Mouse (Mus musculus): ENCODE data around the gene Cd19. TPM values are rescaled to one million over a fixed set of nuclear protein-coding genes. Genes with fewer than 3 reads are reported as not detected.

Gene Cd19
- polyA plus RNA-seq, 2 experiments: 0.30 to 0.34 TPM

- Histone ChIP-seq H3K4me2 (ENCODE audit: low read depth) (no peak overlapping the region), H3K4me1 (replicated peaks; ENCODE audit: control insufficient read depth in 2 of 2, insufficient read depth in 2 of 2, low read length in 1 of 2) (no peaks in the 10 kb centered on the region), H3K27ac (no peak overlapping the region), H3K27me3 (ENCODE audit: control insufficient read depth, insufficient read depth, low read length) (no peaks in the 10 kb centered on the region), H3K9me3 (ENCODE audit: control insufficient read depth, low read length) (no peaks in the 10 kb centered on the region), H3K4me3 (ENCODE audit: insufficient read depth in 1 of 2, low read depth in 2 of 2, low read length in 2 of 2) (no peak overlapping the region), H3K9ac (replicated peaks) (no peak overlapping the region), H3K36me3 (replicated peaks; ENCODE audit: control insufficient read depth, insufficient read depth, low read depth) (no peaks in the 10 kb centered on the region)
- WGBS (ENCODE audit: insufficient replicate concordance): 77% methylated on average over 19 of the region's 19 CpGs
- ATAC-seq (ENCODE audit: insufficient read depth) (no peak), DNase-seq (ENCODE audit: low read depth in 3 of 3, low spot score in 3 of 3) (no peak)
- TF ChIP-seq EP300 (IDR thresholded peaks at IDR 0.05; ENCODE audit: low read depth) (no peak), CTCF (IDR thresholded peaks at IDR 0.05; ENCODE audit: low read depth) (no peak)
Measured at GRCm38 (mm10) chr7:126448481-126448880, 33.8 kb upstream of the Cd19 start.

DNA sequence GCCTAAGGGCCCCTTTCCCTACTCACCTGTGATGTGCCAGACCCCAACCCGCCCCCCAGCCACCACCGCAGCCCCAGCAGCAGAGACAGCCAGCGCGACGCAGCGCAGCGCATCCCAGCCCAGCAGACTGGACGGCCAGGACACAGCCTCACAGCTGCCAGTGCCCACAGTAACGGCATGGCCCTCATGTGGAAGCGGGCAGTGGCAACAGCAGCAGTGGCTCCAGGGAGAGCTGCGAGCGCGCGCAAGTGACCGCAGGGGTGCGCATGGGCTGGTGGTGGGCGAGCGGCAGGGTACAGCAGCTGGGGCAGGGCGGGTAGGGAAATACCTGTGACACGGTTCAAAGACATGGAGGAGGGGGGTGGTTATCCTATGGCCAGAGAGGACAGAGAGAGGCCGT is 31.5 kb upstream of the Cd19 start:
- no peaks in the 10 kb centered on the region for H3K36me3 ChIP-seq (replicated peaks; ENCODE audit: control insufficient read depth, insufficient read depth, low read depth)
- DNase-seq (ENCODE audit: low read depth in 3 of 3, low spot score in 3 of 3) (no peak), ATAC-seq (ENCODE audit: insufficient read depth) (no peak)
- no peaks in the 10 kb centered on the region for H3K4me1 ChIP-seq (replicated peaks; ENCODE audit: control insufficient read depth in 2 of 2, insufficient read depth in 2 of 2, low read length in 1 of 2)
- 87% methylated on average over 21 of the region's 21 CpGs for whole genome bisulfite sequencing (ENCODE audit: insufficient replicate concordance)
- H3K27me3 ChIP-seq (ENCODE audit: control insufficient read depth, insufficient read depth, low read length): no peaks in the 10 kb centered on the region
- H3K4me2 ChIP-seq (ENCODE audit: low read depth): no peak overlapping the region
- no peak overlapping the region for H3K9ac ChIP-seq (replicated peaks)
- TF ChIP-seq CTCF (IDR thresholded peaks at IDR 0.05; ENCODE audit: low read depth) (no peak), EP300 (IDR thresholded peaks at IDR 0.05; ENCODE audit: low read depth) (no peak)
- H3K27ac ChIP-seq: no peak overlapping the region
- H3K4me3 ChIP-seq (ENCODE audit: insufficient read depth in 1 of 2, low read depth in 2 of 2, low read length in 2 of 2): no peak overlapping the region
- no peaks in the 10 kb centered on the region for H3K9me3 ChIP-seq (ENCODE audit: control insufficient read depth, low read length)

GRCm38 (mm10) chr7:126445104-126445815 is 30.6 kb upstream of the Cd19 start:
- no peak for DNase-seq (ENCODE audit: low read depth in 3 of 3, low spot score in 3 of 3)
- Histone ChIP-seq H3K27ac (no peak overlapping the region), H3K4me2 (ENCODE audit: low read depth) (no peak overlapping the region), H3K27me3 (ENCODE audit: control insufficient read depth, insufficient read depth, low read length) (no peaks in the 10 kb centered on the region), H3K4me1 (replicated peaks; ENCODE audit: control insufficient read depth in 2 of 2, insufficient read depth in 2 of 2, low read length in 1 of 2) (no peaks in the 10 kb centered on the region), H3K36me3 (replicated peaks; ENCODE audit: control insufficient read depth, insufficient read depth, low read depth) (no peaks in the 10 kb centered on the region), H3K9me3 (ENCODE audit: control insufficient read depth, low read length) (no peaks in the 10 kb centered on the region), H3K9ac (replicated peaks) (no peak overlapping the region), H3K4me3 (ENCODE audit: insufficient read depth in 1 of 2, low read depth in 2 of 2, low read length in 2 of 2) (no peak overlapping the region)
- TF ChIP-seq CTCF (IDR thresholded peaks at IDR 0.05; ENCODE audit: low read depth): no peak
- no peak for TF ChIP-seq EP300 (IDR thresholded peaks at IDR 0.05; ENCODE audit: low read depth)
- no peak for ATAC-seq (ENCODE audit: insufficient read depth)
- 77% methylated on average over 15 of the region's 15 CpGs for WGBS (ENCODE audit: insufficient replicate concordance)

- Histone ChIP-seq H3K27me3 (ENCODE audit: control insufficient read depth, insufficient read depth, low read length) (no peaks in the 10 kb centered on the region), H3K9me3 (ENCODE audit: control insufficient read depth, low read length) (no peaks in the 10 kb centered on the region), H3K9ac (replicated peaks) (no peak overlapping the region), H3K4me1 (replicated peaks; ENCODE audit: control insufficient read depth in 2 of 2, insufficient read depth in 2 of 2, low read length in 1 of 2) (no peaks in the 10 kb centered on the region), H3K4me2 (ENCODE audit: low read depth) (no peak overlapping the region), H3K4me3 (ENCODE audit: insufficient read depth in 1 of 2, low read depth in 2 of 2, low read length in 2 of 2) (no peak overlapping the region), H3K27ac (no peak overlapping the region), H3K36me3 (replicated peaks; ENCODE audit: control insufficient read depth, insufficient read depth, low read depth) (no peaks in the 10 kb centered on the region)
- TF ChIP-seq EP300 (IDR thresholded peaks at IDR 0.05; ENCODE audit: low read depth): no peak
- no peak for TF ChIP-seq CTCF (IDR thresholded peaks at IDR 0.05; ENCODE audit: low read depth)
- 77% methylated on average over 9 of the region's 9 CpGs for WGBS (ENCODE audit: insufficient replicate concordance)
- no peak for ATAC-seq (ENCODE audit: insufficient read depth)
- DNase-seq (ENCODE audit: low read depth in 3 of 3, low spot score in 3 of 3): no peak
Measured at GRCm38 (mm10) chr7:126444536-126444935, 29.8 kb upstream of the Cd19 start.

DNA sequence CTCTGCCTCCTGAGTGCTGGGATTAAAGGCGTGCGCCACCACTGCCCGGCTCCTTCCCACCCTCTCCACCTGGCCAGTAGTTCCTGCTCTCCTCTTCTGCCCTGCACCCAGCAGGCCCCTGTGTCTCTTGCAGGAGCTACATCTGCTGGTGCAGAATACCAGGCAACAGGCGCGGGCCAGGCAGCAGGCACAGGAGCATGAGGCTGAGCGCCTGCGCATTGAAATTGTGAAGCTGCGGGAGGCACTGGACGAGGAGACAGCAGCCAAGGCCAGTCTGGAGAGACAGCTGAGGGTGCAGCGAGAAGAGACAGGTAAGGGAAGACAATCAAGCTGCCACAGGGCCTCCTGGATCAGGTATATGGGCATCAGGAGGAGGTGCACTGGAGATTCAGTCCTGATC is 29.3 kb upstream of the Cd19 start:
- 82% methylated on average over 10 of the region's 10 CpGs for WGBS (ENCODE audit: insufficient replicate concordance)
- DNase-seq (ENCODE audit: low read depth in 3 of 3, low spot score in 3 of 3): no peak

More for the DNA sequence above, 29.3 kb upstream of the Cd19 start:
- no peak for ATAC-seq (ENCODE audit: insufficient read depth)
- Histone ChIP-seq H3K4me2 (ENCODE audit: low read depth) (no peak overlapping the region), H3K9ac (replicated peaks) (no peak overlapping the region), H3K27me3 (ENCODE audit: control insufficient read depth, insufficient read depth, low read length) (no peaks in the 10 kb centered on the region), H3K4me3 (ENCODE audit: insufficient read depth in 1 of 2, low read depth in 2 of 2, low read length in 2 of 2) (no peak overlapping the region), H3K36me3 (replicated peaks; ENCODE audit: control insufficient read depth, insufficient read depth, low read depth) (no peaks in the 10 kb centered on the region), H3K9me3 (ENCODE audit: control insufficient read depth, low read length) (no peaks in the 10 kb centered on the region), H3K27ac (no peak overlapping the region), H3K4me1 (replicated peaks; ENCODE audit: control insufficient read depth in 2 of 2, insufficient read depth in 2 of 2, low read length in 1 of 2) (no peaks in the 10 kb centered on the region)
- no peak for TF ChIP-seq EP300 (IDR thresholded peaks at IDR 0.05; ENCODE audit: low read depth)
- no peak for TF ChIP-seq CTCF (IDR thresholded peaks at IDR 0.05; ENCODE audit: low read depth)
